Mouse (Mus musculus) retina, postnatal 1 day (tissue): Measurements from ENCODE around the gene 4930432M17Rik.

Experiments used
- DNase-seq: peaks from one replicate; pipeline ENCODE4 v3.0.0-alpha.2; 2012

4930432M17Rik gene

GRCm38 (mm10) chr3:121712222-121712621, 41.7 kb downstream of the 4930432M17Rik start:
- DNase-seq, result no peak

- DNase-seq, result no peak
Measured at GRCm38 (mm10) chr3:121713151-121713701, 42.7 kb downstream of the 4930432M17Rik start.

- DNase-seq, result peak; percentile 35
Measured at GRCm38 (mm10) chr3:121713816-121714215, 43.3 kb downstream of the 4930432M17Rik start.

DNA sequence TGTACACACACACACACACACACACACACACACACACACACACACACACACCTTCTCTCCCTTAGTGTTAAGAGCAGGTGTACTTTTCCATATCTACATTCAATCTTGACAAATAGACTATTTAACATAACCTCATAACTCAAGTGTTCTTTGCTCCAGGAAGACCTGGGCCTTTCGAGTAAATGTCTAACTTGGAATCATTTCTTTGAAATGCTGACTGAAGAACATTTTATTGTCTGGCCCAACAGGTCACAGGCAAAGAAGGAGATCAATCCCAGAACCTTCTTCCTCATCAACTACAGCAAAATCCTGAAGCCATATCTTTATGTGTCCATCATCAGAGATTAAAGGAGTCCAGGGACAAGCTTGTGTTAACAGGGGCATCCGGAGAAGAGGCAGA, 43.9 kb downstream of the 4930432M17Rik start:
- DNase-seq, result no peak

GRCm38 (mm10) chr3:121715336-121715735, 44.8 kb downstream of the 4930432M17Rik start:
- no peak for DNase-seq

DNA sequence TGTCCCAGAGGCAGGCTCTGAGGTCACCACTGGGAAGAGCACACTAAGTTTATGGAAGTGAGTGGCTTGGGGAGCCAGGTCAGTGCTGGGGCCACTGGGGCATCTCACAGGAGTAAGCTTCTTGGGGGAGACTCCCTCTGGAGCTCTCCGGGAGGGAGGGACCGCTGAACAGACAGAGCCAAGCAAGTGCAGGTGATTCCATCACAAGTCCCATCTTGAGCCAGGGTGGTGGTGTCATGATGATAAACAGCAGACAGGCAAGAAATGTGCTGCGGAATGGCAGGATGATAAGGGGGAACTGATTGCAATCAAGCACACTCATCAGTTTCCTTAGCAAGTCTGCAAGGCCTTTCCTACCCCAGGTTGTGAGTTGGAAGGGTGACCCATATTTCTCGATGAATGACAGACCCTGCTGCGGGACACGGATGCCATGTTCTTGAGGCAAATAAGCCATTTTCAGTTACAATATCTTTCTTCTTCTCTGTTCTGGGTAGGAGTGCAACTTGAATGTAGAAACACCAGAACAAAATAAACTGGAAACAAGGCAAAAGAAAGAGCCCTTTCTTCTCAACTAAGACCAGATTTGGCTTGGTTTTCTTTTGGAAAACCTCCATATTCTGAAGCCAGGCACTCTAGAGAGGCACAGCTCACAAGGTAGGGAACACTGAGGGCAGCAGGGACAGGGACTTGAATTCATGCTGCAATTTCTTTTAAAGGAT, 45.3 kb downstream of the 4930432M17Rik start:
- DNase-seq, result no peak

GRCm38 (mm10) chr3:121716480-121716879, 45.9 kb downstream of the 4930432M17Rik start:
- DNase-seq, result no peak

DNA sequence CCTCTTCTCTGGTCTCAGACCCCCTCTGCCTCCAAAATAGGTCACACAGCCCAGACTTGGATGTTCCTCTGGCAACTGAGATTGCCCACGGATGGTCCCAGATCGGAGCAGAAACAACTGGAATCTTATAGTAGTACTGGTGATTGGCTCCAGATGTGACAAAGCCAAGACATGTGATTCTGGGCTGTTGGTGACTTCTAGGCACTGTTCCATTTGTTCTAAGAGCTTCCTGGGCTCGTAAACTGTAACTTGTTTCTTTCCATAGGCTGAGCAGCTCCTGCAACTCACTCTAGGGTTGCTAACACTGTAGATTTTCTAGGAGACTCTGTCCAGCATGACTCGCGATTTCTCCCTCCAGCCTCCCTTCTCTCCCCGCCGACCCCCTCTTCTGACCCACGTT, 48.1 kb downstream of the 4930432M17Rik start:
- no peak for DNase-seq

DNA sequence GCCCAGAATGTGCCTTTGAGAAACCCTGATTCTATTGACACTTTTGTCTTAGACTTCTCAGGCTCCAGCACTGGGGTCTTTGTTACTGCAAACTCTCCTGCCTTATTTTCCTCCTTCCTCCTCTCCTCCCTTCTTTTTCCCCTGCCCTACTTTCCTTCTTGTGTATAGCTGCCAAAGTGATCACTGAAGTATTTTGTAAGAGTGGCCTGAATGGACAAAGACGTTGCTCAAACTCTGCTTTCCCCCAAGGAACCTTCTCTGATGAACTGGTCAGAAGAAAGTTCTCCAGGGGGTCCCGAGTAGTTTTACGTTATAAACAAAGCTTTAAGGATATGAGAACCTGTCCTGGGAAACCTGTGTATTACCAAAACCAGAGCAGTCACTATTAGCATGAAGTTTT, 49.1 kb downstream of the 4930432M17Rik start:
- DNase-seq, result no peak

DNA sequence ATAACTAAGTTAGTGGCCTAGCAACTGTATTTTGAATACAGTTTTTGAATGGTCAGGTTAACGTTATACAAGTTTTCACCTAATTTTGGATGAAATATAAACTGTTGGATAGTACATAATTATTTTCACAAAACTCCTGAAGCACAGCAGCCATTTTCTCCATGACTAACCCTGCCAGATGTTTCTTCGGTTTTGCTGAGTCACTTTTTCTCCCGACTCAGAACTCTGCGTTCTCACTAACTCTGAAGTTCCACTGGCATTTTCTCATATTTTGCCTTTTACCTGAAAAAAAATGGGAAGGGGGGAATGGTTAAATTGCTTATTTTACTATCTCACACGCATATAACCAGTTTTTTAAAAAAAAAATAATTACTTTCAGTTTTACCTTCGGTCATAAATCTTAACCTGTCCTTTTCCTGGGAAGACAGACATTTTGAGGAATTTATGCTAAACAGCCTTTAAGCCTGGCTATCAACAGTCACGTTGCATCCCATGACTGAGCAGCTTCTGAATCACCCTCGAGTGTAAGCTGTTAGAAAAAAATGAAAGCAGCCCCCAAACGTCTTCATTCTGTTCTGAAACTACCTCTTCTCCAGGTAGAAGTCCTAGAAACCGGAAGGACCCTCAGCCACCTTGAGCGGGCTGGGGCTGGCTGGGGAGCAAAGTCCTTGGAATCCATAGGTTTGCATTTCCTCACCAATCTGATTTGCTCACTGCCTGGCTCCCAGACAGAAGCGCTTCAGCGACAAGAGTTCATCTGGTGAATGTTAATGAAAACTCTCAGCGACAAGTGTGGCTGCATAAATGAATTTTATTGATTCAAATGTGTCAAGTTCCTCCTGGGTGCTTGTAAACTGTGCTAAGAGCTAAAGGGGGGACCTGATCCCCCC, 50.5 kb downstream of the 4930432M17Rik start:
- DNase-seq, result no peak

DNA sequence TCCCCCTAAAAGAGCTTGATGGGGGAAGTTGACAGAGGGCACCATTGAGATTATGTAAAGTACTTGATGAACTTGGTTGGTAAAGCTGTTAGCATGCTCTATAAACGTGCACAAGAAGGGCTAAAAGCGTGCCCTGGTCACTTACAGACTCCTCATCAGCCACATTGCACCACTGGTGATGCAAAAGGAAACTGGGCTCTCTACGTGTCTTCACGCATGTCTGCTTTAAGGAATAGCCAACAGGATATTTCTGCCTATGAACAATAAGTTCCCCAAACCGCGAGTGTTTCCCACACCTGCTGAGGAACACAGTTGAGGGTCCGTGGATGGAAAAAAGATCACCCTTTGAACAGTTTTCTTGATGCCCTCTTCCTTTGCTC, 51.1 kb downstream of the 4930432M17Rik start:
- DNase-seq, result no peak

GRCm38 (mm10) chr3:121722971-121723844, 52.6 kb downstream of the 4930432M17Rik start, which contains the start of gene F3:
F3 (plus strand) TSS chr3:121723537.
- DNase-seq, result peak; percentile 83

- DNase-seq, result no peak
Measured at GRCm38 (mm10) chr3:121723968-121724524, 53.5 kb downstream of the 4930432M17Rik start.

DNA sequence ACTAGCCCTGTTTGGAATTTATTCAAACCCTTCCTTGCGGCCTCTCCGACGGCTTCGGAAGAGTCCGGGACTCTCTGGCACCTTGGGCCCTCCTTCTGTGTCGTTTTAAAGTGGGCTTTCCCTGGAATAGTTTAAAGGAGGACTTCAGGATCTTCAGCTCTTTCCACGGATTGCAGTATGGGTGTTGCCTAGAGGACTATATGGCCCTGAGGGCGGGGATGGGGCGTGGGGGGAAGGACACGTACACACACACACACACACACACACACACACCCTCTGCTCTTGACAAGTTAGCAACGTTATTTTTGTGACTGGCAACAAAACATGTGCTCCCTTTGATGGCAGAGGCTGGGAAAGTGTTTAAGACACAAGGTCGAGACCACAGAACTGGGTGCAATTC, 54.0 kb downstream of the 4930432M17Rik start:
- no peak for DNase-seq

DNA sequence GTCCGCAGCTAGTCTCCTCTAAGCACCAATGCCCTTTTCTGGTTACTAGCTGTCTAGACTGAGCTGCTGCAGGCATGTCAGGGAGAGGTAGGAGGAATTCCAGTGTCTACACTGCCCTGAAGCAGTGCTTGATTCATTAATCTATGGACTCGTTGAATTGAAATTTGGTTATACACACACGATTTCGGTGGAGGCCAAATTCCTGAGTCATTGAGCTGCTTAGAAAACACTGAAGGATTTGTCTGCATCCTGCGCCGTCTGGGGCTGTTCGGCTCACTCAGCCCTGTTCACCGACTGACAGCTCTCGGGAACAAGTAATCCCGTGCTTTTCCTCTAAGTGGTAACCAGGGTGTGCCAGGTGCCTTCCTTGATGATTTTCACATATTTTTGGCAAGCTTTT, 55.1 kb downstream of the 4930432M17Rik start:
- DNase-seq, result no peak

DNA sequence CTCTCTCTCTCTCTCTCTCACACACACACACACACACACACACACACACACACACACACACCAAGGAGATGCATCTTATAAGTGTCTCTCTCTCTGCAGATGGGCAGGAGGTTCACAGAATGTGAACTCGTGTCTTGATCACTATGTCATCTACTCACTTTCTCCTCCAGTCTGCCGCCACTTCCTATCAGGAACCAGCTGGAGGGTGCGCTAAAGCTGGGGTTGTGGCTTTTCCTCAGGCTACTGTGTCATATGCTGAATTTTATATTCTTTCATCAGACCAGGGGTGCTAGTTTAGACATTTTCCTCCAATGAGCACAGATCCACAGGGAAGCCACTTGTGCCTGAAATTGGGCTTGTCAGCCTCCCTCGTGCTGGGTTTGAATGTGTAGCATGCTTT, 59.1 kb downstream of the 4930432M17Rik start:
- DNase-seq, result no peak
